Mouse (Mus musculus) gastrocnemius, adult 18-20 months (tissue): ENCODE measurements around the gene 4921507P07Rik. TPM values are rescaled to one million over a fixed set of nuclear protein-coding genes. Genes with fewer than 3 reads are reported as not detected.
"Not testable (repeated sequence)": the region's sequence is repeated elsewhere in the genome, so short reads cannot be mapped to it uniquely, and the experiment has no call there.

Experiments
- DNase-seq: peaks from one replicate; pipeline ENCODE4 v3.0.0; 2021; ENCODE audit warnings: low spot score
- total RNA-seq, 2 experiments: library from RNA; stranded (reverse); gene quantifications; 2 replicates each; pipeline ENCODE4 v1.2.3; 2021

4921507P07Rik gene
- total RNA-seq, 2 experiments from 2014 or later, result 0.43 to 0.89 TPM

GRCm38 (mm10) chr6:50558877-50559276 lies 37.6 kb downstream of the 4921507P07Rik start:
- DNase-seq, result no peak

- no peak for DNase-seq
Measured at GRCm38 (mm10) chr6:50557566-50557965, 38.9 kb downstream of the 4921507P07Rik start.

GRCm38 (mm10) chr6:50554223-50554622 lies 42.2 kb downstream of the 4921507P07Rik start:
- DNase-seq, result not testable (repeated sequence)

GRCm38 (mm10) chr6:50552881-50553518 lies 43.4 kb downstream of the 4921507P07Rik start:
- DNase-seq, result no peak

- no peak for DNase-seq
Measured at GRCm38 (mm10) chr6:50549791-50550190, 46.6 kb downstream of the 4921507P07Rik start.

GRCm38 (mm10) chr6:50549051-50549450 lies 47.4 kb downstream of the 4921507P07Rik start:
- DNase-seq, result no peak

- DNase-seq, result peak; percentile 42
Measured at GRCm38 (mm10) chr6:50545412-50546043, 50.9 kb downstream of the 4921507P07Rik start.

GRCm38 (mm10) chr6:50542535-50542934 lies 53.9 kb downstream of the 4921507P07Rik start:
- no peak for DNase-seq

GRCm38 (mm10) chr6:50539641-50540040 lies 56.8 kb downstream of the 4921507P07Rik start:
- DNase-seq, result no peak

- peak; percentile 77 for DNase-seq
Measured at GRCm38 (mm10) chr6:50536461-50536892, 60.0 kb downstream of the 4921507P07Rik start.

- DNase-seq, result no peak
Measured at GRCm38 (mm10) chr6:50535346-50535745, 61.1 kb downstream of the 4921507P07Rik start.

- no peak for DNase-seq
Measured at GRCm38 (mm10) chr6:50531920-50532319, 64.5 kb downstream of the 4921507P07Rik start.

GRCm38 (mm10) chr6:50531003-50531402 lies 65.4 kb downstream of the 4921507P07Rik start:
- no peak for DNase-seq

- DNase-seq, result no peak
Measured at GRCm38 (mm10) chr6:50529194-50529593, 67.2 kb downstream of the 4921507P07Rik start.

- no peak for DNase-seq
Measured at GRCm38 (mm10) chr6:50527416-50527815, 69.0 kb downstream of the 4921507P07Rik start.

- DNase-seq, result peak; percentile 68
Measured at GRCm38 (mm10) chr6:50526597-50527024, 69.8 kb downstream of the 4921507P07Rik start.

- DNase-seq, result no peak
Measured at GRCm38 (mm10) chr6:50525846-50526245, 70.6 kb downstream of the 4921507P07Rik start.

GRCm38 (mm10) chr6:50524261-50524896 lies 72.1 kb downstream of the 4921507P07Rik start:
- DNase-seq, result no peak
